Mouse (Mus musculus): ENCODE results near the gene Inpp5a.

The Inpp5a gene

GRCm38 (mm10) chr7:139556746-139557526 is 168.0 kb downstream of the Inpp5a start:
- ATAC-seq (ENCODE audit: insufficient number of reproducible peaks, low FRiP score, low TSS enrichment) = no peak

GRCm38 (mm10) chr7:139559659-139560058 is 170.8 kb downstream of the Inpp5a start:
- no peak for ATAC-seq (ENCODE audit: insufficient number of reproducible peaks, low FRiP score, low TSS enrichment)

GRCm38 (mm10) chr7:139563425-139563824 is 174.5 kb downstream of the Inpp5a start:
- no peak for ATAC-seq (ENCODE audit: insufficient number of reproducible peaks, low FRiP score, low TSS enrichment)

- ATAC-seq (ENCODE audit: insufficient number of reproducible peaks, low FRiP score, low TSS enrichment) = no peak
These were observed 175.3 kb downstream of the Inpp5a start for GRCm38 (mm10) chr7:139564161-139564560.

DNA sequence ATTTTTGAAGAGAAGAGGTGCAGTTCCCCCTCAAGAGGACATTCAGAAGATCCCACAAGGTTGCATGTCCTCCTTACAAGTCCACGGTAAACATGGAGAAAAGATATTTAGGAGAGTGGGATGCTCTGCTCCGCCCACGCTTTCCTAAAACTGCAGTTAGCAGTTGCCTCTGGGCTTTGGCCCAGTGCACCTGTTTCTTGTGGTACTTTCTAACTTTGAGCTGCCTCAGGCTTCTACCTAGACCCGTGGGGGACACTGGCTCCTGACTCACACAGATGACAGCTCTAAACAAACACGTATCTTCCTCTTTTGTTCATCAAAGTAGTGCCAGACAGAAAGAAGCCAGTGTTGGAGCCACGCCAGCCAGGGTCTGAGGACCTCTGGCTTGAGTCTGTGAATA is 177.1 kb downstream of the Inpp5a start:
- ATAC-seq (ENCODE audit: insufficient number of reproducible peaks, low FRiP score, low TSS enrichment) = no peak

- no peak for ATAC-seq (ENCODE audit: insufficient number of reproducible peaks, low FRiP score, low TSS enrichment)
These were observed 177.6 kb downstream of the Inpp5a start for GRCm38 (mm10) chr7:139566533-139566932.

GRCm38 (mm10) chr7:139570788-139571187 is 181.9 kb downstream of the Inpp5a start:
- no peak for ATAC-seq (ENCODE audit: insufficient number of reproducible peaks, low FRiP score, low TSS enrichment)

- ATAC-seq (ENCODE audit: insufficient number of reproducible peaks, low FRiP score, low TSS enrichment) = no peak
These were observed 183.8 kb downstream of the Inpp5a start for GRCm38 (mm10) chr7:139572665-139573064.

DNA sequence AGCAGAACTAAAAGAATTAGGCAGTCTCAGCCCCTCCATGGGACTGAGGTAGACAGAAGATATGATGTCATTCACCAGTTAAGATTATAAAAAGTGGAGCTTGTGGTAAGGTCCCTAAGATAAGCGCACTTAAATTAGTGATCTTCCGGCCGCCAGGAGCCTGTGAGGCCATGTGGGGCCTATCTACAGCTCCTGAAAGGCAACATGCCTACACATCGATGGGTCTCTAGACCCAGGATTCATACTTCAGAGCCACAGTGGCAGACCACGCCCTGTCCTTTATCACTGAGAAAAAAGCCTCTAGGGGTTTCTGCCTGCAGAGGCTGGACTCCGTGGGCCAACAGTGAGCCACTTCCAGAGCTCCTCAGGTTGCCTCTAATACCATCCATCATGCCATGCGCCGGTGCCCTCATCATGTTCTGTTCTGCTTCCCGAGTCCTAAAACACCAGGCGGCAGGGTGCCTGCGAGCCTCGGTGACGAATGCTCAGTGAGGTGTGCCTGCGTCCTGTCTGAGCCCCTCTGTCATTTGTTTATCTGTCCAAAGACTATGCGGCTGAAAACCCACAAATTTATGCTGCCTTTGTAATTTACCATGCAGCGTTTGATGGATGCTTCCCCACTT is 187.3 kb downstream of the Inpp5a start:
- no peak for ATAC-seq (ENCODE audit: insufficient number of reproducible peaks, low FRiP score, low TSS enrichment)

- no peak for ATAC-seq (ENCODE audit: insufficient number of reproducible peaks, low FRiP score, low TSS enrichment)
These were observed 190.5 kb downstream of the Inpp5a start for GRCm38 (mm10) chr7:139579261-139579905.

- ATAC-seq (ENCODE audit: insufficient number of reproducible peaks, low FRiP score, low TSS enrichment) = no peak
These were observed 192.2 kb downstream of the Inpp5a start for GRCm38 (mm10) chr7:139580851-139581775.

DNA sequence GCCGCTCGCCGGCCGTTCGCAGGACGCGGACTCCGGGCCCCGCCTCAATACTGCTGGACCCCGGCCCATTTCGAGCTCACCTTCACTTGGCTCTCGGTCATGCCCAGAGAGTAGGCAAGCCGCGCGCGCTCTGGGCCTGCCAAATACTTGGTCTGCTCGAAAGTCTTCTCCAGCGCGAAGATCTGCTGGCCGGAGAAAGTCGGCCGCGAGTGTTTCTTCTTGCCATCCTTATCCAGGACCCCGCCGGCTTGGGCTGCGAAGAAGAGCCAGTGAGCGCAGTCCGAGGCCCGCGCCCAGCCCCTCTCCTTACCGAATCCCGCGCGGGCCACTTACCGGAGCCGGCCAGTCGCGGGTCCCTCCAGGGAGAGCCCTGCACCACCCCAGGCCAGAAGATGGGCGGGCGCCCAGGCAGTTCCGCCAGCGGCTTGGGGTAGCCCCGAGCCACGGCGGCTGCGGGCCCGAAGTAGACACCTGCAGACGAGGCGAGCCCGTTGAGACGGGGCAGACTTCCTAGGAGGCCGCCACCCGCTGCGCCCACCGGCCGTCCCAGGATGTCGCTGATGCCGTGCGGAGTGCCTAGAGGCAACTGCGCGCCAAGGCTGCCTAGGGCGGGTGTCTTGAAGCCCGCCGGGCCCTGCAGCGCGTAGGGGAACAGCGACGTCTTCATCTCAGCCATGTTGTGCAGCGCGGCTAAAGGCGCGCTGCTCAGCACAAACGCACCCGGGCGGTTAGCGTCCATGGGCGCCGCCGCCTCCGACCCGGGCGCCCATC is 193.1 kb downstream of the Inpp5a start:
- no peak for ATAC-seq (ENCODE audit: insufficient number of reproducible peaks, low FRiP score, low TSS enrichment)

DNA sequence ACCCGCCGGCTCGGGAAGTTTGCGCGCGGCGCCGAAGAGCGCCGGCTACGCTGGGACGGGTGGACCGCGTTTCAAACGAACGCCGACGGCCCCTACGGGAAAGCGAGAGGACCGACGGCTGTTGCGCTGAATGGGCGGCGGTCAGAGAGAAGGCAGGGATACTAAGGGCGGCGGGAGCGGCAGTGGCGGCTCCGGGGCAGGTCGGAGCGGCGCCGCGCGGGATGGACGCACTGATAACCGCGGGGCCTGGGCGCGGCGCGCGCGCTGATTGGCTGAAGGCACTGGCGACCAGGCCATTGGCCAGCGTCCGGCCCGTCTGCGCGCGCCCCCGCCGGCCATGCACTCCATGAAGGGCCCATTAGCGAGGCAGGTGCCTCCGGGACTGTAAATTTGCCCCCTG is 193.7 kb downstream of the Inpp5a start, which contains the start of gene Nkx6-2:
Nkx6-2 (minus strand) TSS at position 203 of the 400 bp plus-strand sequence.
- no peak for ATAC-seq (ENCODE audit: insufficient number of reproducible peaks, low FRiP score, low TSS enrichment)

GRCm38 (mm10) chr7:139583094-139583737 is 194.3 kb downstream of the Inpp5a start:
- no peak for ATAC-seq (ENCODE audit: insufficient number of reproducible peaks, low FRiP score, low TSS enrichment)

DNA sequence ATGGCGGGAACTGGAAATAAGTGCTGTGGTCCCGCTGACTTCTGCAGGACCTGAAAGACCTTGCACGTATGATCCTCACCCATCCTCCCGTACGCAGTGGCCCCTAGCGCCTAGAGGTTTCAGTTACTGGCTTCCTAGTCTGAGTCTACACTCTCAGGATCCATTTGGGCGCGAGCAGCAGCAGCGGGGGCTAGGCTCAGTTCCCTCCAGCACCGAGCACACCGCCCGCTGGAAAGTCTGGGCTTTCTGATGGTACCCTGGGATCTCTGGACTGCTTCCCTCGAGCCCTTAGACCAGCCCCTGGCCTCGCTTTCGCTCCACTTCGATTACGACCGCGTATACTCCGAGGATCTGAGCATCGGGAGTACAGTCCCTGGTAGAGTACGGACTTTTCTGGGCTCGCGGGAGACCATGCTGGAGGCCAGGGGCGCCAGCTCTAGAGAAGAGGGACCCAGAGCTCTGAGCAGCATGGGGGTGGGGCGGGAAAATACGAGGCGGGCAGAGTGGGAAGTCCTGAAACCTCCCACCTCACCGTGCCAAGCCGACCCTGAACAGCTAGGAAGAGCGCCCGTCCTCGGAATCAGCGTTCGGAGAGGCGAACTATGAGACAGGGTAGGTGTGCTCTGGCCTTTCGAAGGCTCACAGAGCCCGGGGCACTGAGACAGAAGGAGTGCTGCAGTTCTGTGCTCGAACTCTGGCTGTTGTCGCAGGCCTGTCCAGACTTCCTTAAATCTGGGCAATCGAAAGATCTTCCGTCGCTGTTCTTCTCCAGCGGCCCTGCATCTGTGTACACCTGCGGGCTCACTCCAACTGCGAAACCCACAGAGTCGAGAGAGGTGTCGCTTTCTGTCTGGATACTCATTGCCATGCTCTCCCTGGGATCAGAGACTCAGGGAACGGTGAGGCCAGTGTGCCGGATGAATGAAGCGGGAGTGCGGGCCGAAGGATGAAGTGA is 195.6 kb downstream of the Inpp5a start:
- ATAC-seq (ENCODE audit: insufficient number of reproducible peaks, low FRiP score, low TSS enrichment) = no peak

- ATAC-seq (ENCODE audit: insufficient number of reproducible peaks, low FRiP score, low TSS enrichment) = no peak
These were observed 196.4 kb downstream of the Inpp5a start for GRCm38 (mm10) chr7:139585183-139585821.

DNA sequence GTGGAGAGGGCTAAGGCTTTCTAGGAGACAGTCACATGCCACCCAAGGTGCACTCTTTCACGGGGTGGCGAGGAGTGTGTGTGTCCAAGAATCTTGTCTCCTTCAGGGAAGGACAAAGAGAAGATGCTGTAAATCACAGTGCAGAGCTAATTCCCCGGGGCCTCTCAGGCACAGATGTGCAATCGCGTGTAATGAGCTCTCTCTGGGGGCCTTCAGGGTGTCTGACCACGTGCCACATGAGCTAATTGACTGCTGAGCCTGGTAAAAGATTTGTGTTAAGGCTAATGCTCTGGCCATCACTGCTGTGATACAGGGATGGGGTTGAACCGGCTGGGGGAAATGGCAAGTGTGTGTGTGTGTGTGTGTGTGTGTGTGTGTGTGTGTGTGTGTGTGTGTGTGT is 199.0 kb downstream of the Inpp5a start:
- ATAC-seq (ENCODE audit: insufficient number of reproducible peaks, low FRiP score, low TSS enrichment) = no peak
